Mouse (Mus musculus): ENCODE measurements around the gene Hist1h2bb. TPM values are rescaled to one million over a fixed set of nuclear protein-coding genes. Genes with fewer than 3 reads are reported as not detected.
"Not testable (repeated sequence)": the region's sequence is repeated elsewhere in the genome, so short reads cannot be mapped to it uniquely, and the experiment has no call there.

Hist1h2bb gene
- polyA plus RNA-seq, 1 experiment from 2014 or later, result 0.86 TPM

DNA sequence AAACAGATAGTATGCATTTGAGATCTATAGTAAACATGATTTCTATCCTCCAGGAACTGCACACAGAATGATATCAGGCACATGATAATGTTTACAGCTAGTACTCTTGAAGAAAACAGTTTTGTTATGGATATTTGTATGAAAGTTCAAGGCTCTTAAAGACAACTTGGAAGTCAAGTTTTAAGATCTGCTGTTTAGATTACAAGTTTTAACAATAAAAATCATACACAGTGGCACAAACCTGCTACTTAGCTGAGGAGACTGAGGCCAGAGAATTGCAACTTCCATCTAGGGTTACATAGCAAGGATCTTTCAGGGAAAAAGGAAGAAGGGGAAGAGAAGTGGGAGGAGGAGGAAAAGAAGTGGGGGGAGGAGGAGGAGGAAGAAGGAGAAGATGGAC, 8.5 kb downstream of the Hist1h2bb start:
- Histone ChIP-seq H3K36me3 (no peaks in the 10 kb centered on the region), H3K27me3 (no peaks in the 10 kb centered on the region), H3K4me3 (no peak overlapping the region), H3K27ac (no peak overlapping the region), H3K4me1 (replicated peaks) (peaks cover 11% of the 10 kb centered on the region), H3K4me2 (no peak overlapping the region), H3K9me3 (no peaks in the 10 kb centered on the region), H3K9ac (no peak overlapping the region)
- no peak for ATAC-seq (ENCODE audit: low FRiP score)

DNA sequence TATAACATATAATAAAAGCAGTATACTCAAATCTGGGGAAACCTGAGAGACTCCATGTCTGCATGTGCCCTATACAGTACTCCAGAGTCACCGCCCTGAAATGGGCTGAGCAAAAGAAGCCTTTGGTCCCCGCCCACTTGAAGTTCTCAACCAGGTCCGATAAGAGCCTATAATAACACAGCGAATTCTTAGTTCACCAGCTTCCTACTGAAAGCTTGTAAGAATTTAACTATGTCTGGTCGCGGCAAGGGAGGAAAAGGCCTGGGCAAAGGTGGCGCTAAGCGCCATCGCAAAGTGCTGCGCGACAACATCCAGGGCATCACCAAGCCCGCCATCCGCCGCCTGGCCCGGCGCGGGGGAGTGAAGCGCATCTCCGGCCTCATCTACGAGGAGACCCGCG, 10.3 kb downstream of the Hist1h2bb start, which contains the start of gene Hist1h4b:
TSS of gene Hist1h4b (plus strand) at position 224 of the 400 bp plus-strand sequence.
- Histone ChIP-seq H3K36me3 (no peaks in the 10 kb centered on the region), H3K4me2 (peak within 1 kb of the TSS; percentile 66), H3K4me3 (peak within 1 kb of the TSS; percentile 39), H3K4me1 (replicated peaks) (peaks cover 22% of the 10 kb centered on the region), H3K27me3 (no peaks in the 10 kb centered on the region), H3K9me3 (no peaks in the 10 kb centered on the region), H3K27ac (peak within 1 kb of the TSS; percentile 87), H3K9ac (peak within 1 kb of the TSS; percentile 69)
- 0% methylated on average over 19 of the region's 22 CpGs for WGBS
- ATAC-seq (ENCODE audit: low FRiP score), result peak; percentile 74

DNA sequence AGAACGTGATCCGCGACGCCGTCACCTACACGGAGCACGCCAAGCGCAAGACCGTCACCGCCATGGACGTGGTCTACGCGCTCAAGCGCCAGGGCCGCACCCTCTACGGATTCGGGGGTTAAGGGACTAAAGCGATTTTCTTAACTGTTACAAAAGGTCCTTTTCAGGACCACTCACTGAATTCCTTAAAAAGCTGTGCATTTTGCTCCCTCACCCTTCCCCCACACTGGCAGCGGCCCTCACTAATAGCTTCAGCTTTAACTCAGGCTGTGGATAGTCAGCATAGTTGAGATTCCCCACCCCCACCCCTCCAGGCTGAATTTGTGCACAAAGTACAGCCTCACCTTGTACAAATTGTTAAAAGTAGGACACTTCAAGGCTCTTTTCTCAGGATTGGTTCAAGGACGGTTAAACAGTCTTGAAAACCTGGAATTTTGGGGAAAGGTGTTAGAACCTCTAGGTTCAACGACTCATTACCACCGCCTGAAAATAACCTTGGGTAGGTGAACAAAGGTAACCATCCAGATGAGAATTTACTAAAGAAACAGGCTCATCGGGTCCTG, 10.8 kb downstream of the Hist1h2bb start:
- Histone ChIP-seq H3K27me3 (no peaks in the 10 kb centered on the region), H3K36me3 (no peaks in the 10 kb centered on the region), H3K4me3 (peak overlapping the region; percentile 39), H3K4me1 (replicated peaks) (peaks cover 23% of the 10 kb centered on the region), H3K4me2 (peak overlapping the region; percentile 66), H3K27ac (peak overlapping the region; percentile 87), H3K9me3 (no peaks in the 10 kb centered on the region), H3K9ac (peak overlapping the region; percentile 69)
- WGBS, result under 1% methylated on average over 21 of the region's 23 CpGs
- ATAC-seq (ENCODE audit: low FRiP score), result peak; percentile 25

DNA sequence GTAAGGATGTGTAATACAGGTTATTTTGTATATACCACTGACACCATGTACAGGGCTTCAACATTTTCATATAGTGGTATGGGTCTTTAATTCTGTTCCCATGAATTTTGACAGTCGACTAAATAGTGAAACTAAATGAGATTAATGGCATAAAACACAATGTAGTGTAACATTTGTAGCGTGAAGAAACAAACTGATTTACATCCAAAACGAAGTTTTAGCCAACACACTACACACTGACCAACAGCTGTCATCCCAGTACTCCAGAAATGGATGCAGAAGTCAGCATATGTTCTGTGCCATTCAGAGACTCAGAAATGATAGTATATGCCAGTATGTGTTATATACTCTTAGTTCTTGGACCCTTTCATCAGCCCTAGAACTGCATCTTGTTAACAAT, 11.4 kb downstream of the Hist1h2bb start:
- H3K4me2 ChIP-seq, result no peak overlapping the region
- 46% methylated on average over 3 of the region's 3 CpGs for WGBS
- no peak for ATAC-seq (ENCODE audit: low FRiP score)
- no peak overlapping the region for H3K9ac ChIP-seq
- H3K27ac ChIP-seq, result no peak overlapping the region
- no peaks in the 10 kb centered on the region for H3K27me3 ChIP-seq
- no peaks in the 10 kb centered on the region for H3K9me3 ChIP-seq
- peaks cover 20% of the 10 kb centered on the region for H3K4me1 ChIP-seq (replicated peaks)
- H3K36me3 ChIP-seq, result no peaks in the 10 kb centered on the region
- H3K4me3 ChIP-seq, result no peak overlapping the region

DNA sequence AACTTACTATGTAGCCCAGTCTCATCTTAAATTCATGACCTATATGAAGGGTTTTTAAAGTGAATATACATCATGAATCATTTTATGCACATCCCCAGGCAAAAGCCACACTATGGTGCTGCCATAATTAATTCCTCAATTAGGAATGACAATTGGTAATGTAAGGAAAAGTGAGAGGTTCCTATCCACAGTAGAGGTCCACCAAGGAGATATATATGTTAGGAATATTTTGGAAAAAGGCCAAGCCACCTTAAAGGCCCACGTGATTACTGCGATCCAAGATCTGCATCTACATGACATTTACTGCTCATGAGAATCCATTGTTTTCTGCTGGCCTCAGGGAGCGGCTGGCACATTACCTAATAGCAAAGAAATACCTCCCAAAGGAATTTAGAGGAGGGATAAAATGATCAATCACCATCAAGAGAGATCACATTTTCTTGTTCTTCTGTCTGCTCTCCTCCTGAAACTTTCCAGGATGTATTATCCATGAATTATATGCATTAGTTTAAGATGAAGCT, 12.8 kb downstream of the Hist1h2bb start:
- Histone ChIP-seq H3K4me2 (no peak overlapping the region), H3K27ac (no peak overlapping the region), H3K9ac (no peak overlapping the region), H3K36me3 (no peaks in the 10 kb centered on the region), H3K4me1 (replicated peaks) (peaks cover 31% of the 10 kb centered on the region), H3K9me3 (no peaks in the 10 kb centered on the region), H3K4me3 (no peak overlapping the region), H3K27me3 (no peaks in the 10 kb centered on the region)
- WGBS, result 60% methylated on average over 3 of the region's 3 CpGs
- ATAC-seq (ENCODE audit: low FRiP score), result no peak

DNA sequence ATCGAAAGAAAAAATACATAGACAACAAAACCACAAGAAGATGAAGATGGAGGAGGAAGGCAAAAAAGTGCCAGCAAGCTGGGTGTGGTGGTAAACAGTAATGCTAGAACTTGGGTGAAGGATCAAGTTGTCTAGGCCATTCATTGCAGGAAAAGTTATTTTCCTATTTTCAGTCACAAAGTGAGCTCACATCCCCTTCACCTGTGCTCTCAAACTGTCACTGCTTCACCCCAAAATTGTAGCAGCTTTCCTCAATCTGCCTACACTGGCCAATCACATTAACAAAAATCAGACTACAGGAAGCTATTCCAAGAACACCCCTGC, 13.3 kb downstream of the Hist1h2bb start:
- Histone ChIP-seq H3K9me3 (no peaks in the 10 kb centered on the region), H3K36me3 (no peaks in the 10 kb centered on the region), H3K4me3 (peak overlapping the region; percentile 53; the same call in 1 of the 2 replicates), H3K9ac (no peak overlapping the region), H3K4me2 (peak overlapping the region; percentile 94), H3K27me3 (no peaks in the 10 kb centered on the region), H3K27ac (no peak overlapping the region; the same call in 1 of the 2 replicates), H3K4me1 (replicated peaks) (peaks cover 33% of the 10 kb centered on the region)
- WGBS, result 67% methylated on average over 1 of the region's 1 CpGs
- ATAC-seq (ENCODE audit: low FRiP score), result no peak

DNA sequence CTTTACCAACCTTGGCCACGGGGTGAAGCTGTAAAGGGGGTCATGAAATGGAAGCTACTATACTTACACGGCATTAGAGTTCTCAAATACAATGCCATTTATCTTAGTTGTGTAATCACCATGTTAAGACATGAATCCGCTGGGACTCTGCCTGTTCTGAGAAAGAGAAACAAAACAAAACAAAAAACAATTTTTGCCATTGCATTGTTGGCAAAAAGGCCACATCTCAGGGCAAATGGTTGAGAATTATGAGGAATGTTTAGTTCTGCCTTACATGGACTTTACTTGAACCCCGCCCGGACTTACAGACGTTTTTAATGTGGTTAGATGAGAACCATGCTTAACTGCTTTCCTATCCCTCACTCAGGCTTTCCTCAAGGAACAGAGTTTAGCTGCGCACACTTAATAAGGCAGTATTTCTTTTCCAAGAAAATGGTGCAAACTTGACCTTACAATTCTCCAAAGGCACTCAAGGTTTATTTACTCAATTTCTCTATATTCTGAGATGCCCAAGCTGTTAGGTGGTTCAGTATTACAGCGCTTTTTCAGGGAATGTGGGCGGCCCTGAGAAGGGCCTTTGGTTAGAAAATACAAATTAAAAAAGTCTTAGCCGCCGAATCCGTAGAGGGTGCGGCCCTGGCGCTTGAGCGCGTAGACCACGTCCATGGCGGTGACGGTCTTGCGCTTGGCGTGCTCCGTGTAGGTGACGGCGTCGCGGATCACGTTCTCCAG, 13.9 kb downstream of the Hist1h2bb start:
- H3K4me1 ChIP-seq (replicated peaks), result peaks cover 33% of the 10 kb centered on the region
- H3K27me3 ChIP-seq, result no peaks in the 10 kb centered on the region
- H3K4me2 ChIP-seq, result peak overlapping the region; percentile 94
- WGBS, result 2% methylated on average over 22 of the region's 27 CpGs
- no peaks in the 10 kb centered on the region for H3K9me3 ChIP-seq
- H3K36me3 ChIP-seq, result no peaks in the 10 kb centered on the region
- peak overlapping the region; percentile 71 for H3K9ac ChIP-seq
- peak; percentile 33; the same call in 1 of the 2 replicates for ATAC-seq (ENCODE audit: low FRiP score)
- H3K27ac ChIP-seq, result peak overlapping the region; percentile 89
- H3K4me3 ChIP-seq, result peak overlapping the region; percentile 53

DNA sequence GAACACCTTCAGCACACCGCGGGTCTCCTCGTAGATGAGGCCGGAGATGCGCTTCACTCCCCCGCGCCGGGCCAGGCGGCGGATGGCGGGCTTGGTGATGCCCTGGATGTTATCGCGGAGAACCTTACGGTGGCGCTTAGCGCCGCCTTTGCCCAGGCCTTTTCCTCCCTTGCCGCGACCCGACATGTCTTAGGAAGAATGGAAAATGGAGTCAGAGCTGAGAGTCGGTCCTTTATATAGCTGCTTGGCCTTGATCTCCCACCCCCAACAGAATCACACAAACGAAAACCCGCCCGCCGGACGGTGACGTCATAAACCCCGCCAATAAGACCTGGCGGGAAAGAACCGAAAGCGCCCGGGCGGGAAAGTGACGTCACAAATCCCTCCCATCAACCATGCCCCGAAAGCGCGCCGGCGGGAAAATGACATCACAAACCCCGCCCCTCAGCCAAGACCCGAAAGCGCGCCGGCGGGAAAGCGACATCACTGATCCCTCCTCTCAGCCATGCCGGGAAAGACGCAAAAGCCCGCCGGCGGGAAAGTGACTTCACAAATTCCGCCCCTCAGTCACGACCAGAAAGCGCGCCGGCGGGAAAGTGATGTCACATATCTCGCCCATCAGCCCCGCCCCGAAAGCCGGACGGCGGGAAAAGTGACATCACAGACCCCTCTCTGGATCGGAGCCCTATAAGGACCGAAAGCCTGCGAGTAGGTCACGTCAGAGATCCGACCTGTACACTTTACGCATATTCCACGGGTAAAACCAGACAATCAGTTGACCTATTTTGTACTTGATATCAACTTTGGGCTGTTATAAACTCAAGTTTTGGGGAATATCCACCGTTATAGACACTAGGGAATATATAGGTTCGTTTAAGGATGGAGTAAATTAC, 14.7 kb downstream of the Hist1h2bb start, which contains the start of gene Hist1h4a:
TSS of gene Hist1h4a (minus strand) at position 259 of the 893 bp plus-strand sequence.
- peak; percentile 84 for ATAC-seq (ENCODE audit: low FRiP score)
- Histone ChIP-seq H3K9ac (peak within 1 kb of the TSS; percentile 71), H3K4me2 (peak within 1 kb of the TSS; percentile 94), H3K4me1 (replicated peaks) (peaks cover 33% of the 10 kb centered on the region), H3K27ac (peak within 1 kb of the TSS; percentile 89), H3K27me3 (no peaks in the 10 kb centered on the region), H3K4me3 (peak within 1 kb of the TSS; percentile 53), H3K36me3 (no peaks in the 10 kb centered on the region), H3K9me3 (no peaks in the 10 kb centered on the region)
- WGBS, result 0% methylated on average over 69 of the region's 72 CpGs

DNA sequence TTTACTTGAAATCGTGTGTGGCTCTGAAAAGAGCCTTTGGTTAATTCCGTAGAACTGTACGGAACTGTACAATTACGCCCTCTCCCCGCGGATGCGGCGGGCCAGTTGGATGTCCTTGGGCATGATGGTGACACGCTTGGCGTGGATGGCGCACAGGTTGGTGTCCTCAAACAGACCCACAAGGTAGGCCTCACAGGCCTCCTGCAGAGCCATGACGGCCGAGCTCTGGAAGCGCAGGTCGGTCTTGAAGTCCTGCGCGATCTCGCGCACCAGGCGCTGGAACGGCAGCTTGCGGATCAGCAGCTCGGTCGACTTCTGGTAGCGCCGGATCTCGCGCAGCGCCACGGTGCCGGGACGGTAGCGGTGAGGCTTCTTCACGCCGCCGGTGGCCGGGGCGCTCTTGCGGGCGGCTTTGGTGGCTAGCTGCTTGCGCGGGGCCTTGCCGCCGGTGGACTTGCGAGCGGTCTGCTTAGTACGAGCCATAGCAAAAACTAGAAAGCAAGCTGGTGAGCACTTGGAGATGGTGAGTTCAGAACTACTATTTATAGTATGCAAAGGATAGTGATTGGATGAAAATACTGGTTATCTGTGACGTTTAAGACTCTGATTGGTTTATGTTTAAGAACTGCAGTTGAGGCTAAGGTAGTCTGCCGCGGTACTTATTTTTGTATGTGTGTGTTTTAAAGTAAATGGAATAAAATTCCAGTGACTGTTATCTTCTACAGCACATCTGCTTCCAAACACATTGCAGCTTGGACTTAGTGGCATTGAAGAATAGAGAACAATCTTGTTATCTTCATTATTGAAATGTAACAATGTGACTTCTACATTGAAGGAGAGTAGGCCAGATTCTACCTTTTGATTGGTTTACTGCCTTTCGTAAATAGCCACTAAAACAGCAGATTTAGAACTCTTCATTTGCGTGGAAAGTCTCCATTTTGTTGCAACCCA, 15.6 kb downstream of the Hist1h2bb start, which contains the start of gene Hist1h3a:
TSS of gene Hist1h3a (minus strand) at position 516 of the 951 bp plus-strand sequence.
- H3K27me3 ChIP-seq, H3K36me3 ChIP-seq, H3K9me3 ChIP-seq: not testable (repeated sequence)
- Histone ChIP-seq H3K27ac (peak within 1 kb of the TSS; percentile 89), H3K4me3 (peak within 1 kb of the TSS; percentile 53), H3K4me1 (replicated peaks) (peaks cover 33% of the 10 kb centered on the region), H3K9ac (peak within 1 kb of the TSS; percentile 62), H3K4me2 (peak within 1 kb of the TSS; percentile 94)
- peak; percentile 76 for ATAC-seq (ENCODE audit: low FRiP score)
- under 1% methylated on average over 27 of the region's 52 CpGs for WGBS

DNA sequence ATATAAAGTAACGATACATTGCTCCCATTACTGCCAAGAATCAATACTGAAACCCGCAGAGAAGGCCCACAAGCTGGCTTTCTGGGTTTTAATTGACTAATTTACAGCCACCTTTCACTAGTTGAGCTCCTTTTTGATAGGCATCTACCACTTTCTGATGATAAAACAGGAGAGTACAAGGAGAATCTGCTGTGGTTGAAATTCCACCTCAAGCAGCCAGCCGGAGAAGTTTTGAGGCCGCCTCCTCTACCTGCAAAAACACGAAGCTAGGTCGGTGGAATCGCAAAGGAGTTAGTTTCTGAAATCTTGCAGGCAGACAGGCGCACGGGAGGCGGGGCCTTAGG, 16.7 kb downstream of the Hist1h2bb start:
- no peak for ATAC-seq (ENCODE audit: low FRiP score)
- H3K4me3 ChIP-seq, result peak overlapping the region; percentile 53
- no peaks in the 10 kb centered on the region for H3K27me3 ChIP-seq
- peak overlapping the region; percentile 94 for H3K4me2 ChIP-seq
- no peak overlapping the region; the same call in 1 of the 2 replicates for H3K9ac ChIP-seq
- peak overlapping the region; percentile 89 for H3K27ac ChIP-seq
- peaks cover 28% of the 10 kb centered on the region for H3K4me1 ChIP-seq (replicated peaks)
- WGBS, result 0% methylated on average over 10 of the region's 10 CpGs
- no peaks in the 10 kb centered on the region for H3K9me3 ChIP-seq
- no peaks in the 10 kb centered on the region for H3K36me3 ChIP-seq

DNA sequence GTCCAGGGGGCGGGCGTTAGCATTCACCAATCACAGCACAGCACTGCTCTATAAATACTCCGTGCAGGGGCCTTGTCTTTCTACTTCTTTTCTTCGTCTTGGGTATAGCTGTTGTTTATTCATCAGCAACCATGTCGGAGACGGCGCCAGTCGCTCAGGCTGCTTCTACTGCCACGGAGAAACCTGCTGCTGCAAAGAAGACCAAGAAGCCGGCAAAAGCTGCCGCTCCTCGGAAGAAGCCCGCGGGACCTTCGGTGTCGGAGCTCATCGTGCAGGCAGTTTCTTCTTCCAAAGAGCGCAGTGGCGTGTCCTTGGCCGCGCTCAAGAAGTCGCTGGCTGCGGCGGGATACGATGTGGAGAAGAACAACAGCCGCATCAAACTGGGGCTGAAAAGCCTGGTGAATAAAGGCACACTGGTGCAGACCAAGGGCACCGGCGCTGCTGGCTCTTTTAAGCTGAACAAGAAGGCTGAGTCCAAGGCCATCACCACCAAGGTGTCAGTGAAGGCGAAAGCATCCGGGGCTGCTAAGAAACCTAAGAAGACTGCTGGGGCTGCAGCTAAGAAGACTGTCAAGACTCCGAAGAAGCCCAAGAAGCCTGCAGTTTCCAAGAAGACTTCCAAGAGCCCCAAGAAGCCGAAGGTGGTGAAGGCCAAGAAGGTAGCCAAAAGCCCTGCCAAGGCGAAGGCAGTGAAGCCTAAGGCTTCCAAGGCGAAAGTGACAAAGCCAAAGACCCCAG, 17.2 kb downstream of the Hist1h2bb start, which contains the start of gene Hist1h1a:
TSS of gene Hist1h1a (plus strand) at position 81 of the 738 bp plus-strand sequence.
- H3K27ac ChIP-seq, result peak within 1 kb of the TSS; percentile 89
- H3K4me1 ChIP-seq (replicated peaks), result peaks cover 28% of the 10 kb centered on the region
- peak within 1 kb of the TSS; percentile 53 for H3K4me3 ChIP-seq
- 3% methylated on average over 34 of the region's 34 CpGs for WGBS
- H3K4me2 ChIP-seq, result peak within 1 kb of the TSS; percentile 94
- no peaks in the 10 kb centered on the region for H3K36me3 ChIP-seq
- ATAC-seq (ENCODE audit: low FRiP score), result peak; percentile 69
- no peaks in the 10 kb centered on the region for H3K27me3 ChIP-seq
- no peaks in the 10 kb centered on the region for H3K9me3 ChIP-seq
- H3K9ac ChIP-seq, result peak within 1 kb of the TSS; percentile 79

All from hindbrain, embryonic 13.5 days (tissue).